Mouse (Mus musculus): ENCODE measurements at regions not wholly inside any gene's neighbourhood (a gene's known extent, or its start where the extent isn't known, plus 50 kb on each side); places are given as distances from the start of the nearest gene placed in this dataset.

GRCm38 (mm10) chr2:178888704-178889103 is 458.4 kb downstream of the Cdh26 start:
- no peaks in the 10 kb centered on the region for H3K4me1 ChIP-seq
- H3K4me3 ChIP-seq = no peak overlapping the region
- no peaks in the 10 kb centered on the region for H3K27me3 ChIP-seq (ENCODE audit: low read depth, poor library complexity, severe bottlenecking)
- no peak overlapping the region for H3K27ac ChIP-seq
- H3K36me3 ChIP-seq = no peaks in the 10 kb centered on the region
- WGBS = 79% methylated on average over 6 of the region's 6 CpGs
- DNase-seq (ENCODE audit: low spot score) = no peak
- no peaks in the 10 kb centered on the region for H3K9me3 ChIP-seq (replicated peaks)

- Histone ChIP-seq H3K4me3 (no peak overlapping the region), H3K36me3 (no peaks in the 10 kb centered on the region), H3K27me3 (ENCODE audit: low read depth, poor library complexity, severe bottlenecking) (no peaks in the 10 kb centered on the region), H3K4me1 (no peaks in the 10 kb centered on the region), H3K27ac (no peak overlapping the region), H3K9me3 (replicated peaks) (no peaks in the 10 kb centered on the region)
- DNase-seq (ENCODE audit: low spot score) = no peak
- WGBS = 86% methylated on average over 5 of the region's 5 CpGs
Measured at GRCm38 (mm10) chr2:178902397-178902796, 472.1 kb downstream of the Cdh26 start.

- 82% methylated on average over 7 of the region's 7 CpGs for WGBS
- no peak overlapping the region for H3K4me3 ChIP-seq
- no peaks in the 10 kb centered on the region for H3K27me3 ChIP-seq (ENCODE audit: low read depth, poor library complexity, severe bottlenecking)
- H3K27ac ChIP-seq = no peak overlapping the region
- peaks cover 9% of the 10 kb centered on the region for H3K4me1 ChIP-seq
- no peak for DNase-seq (ENCODE audit: low spot score)
- H3K9me3 ChIP-seq (replicated peaks) = no peaks in the 10 kb centered on the region
- no peaks in the 10 kb centered on the region for H3K36me3 ChIP-seq
Measured at GRCm38 (mm10) chr2:178909325-178909724, 479.0 kb downstream of the Cdh26 start.

GRCm38 (mm10) chr2:178911646-178912045 is 481.3 kb downstream of the Cdh26 start:
- H3K36me3 ChIP-seq = no peaks in the 10 kb centered on the region
- peaks cover 9% of the 10 kb centered on the region for H3K4me1 ChIP-seq
- peak overlapping the region; percentile 2; the same call in 1 of the 2 replicates for H3K27ac ChIP-seq
- H3K4me3 ChIP-seq = no peak overlapping the region
- DNase-seq (ENCODE audit: low spot score) = no peak
- 58% methylated on average over 3 of the region's 3 CpGs for WGBS
- H3K27me3 ChIP-seq (ENCODE audit: low read depth, poor library complexity, severe bottlenecking) = no peaks in the 10 kb centered on the region
- no peaks in the 10 kb centered on the region for H3K9me3 ChIP-seq (replicated peaks)

GRCm38 (mm10) chr2:178916316-178917033 is 486.1 kb downstream of the Cdh26 start:
- no peaks in the 10 kb centered on the region for H3K27me3 ChIP-seq (ENCODE audit: low read depth, poor library complexity, severe bottlenecking)
- 84% methylated on average over 6 of the region's 6 CpGs for WGBS
- no peak overlapping the region for H3K4me3 ChIP-seq
- peaks cover 10% of the 10 kb centered on the region for H3K4me1 ChIP-seq
- no peak overlapping the region for H3K27ac ChIP-seq
- no peak for DNase-seq (ENCODE audit: low spot score)
- H3K36me3 ChIP-seq = no peaks in the 10 kb centered on the region
- no peaks in the 10 kb centered on the region for H3K9me3 ChIP-seq (replicated peaks)

- H3K4me3 ChIP-seq = no peak overlapping the region
- no peak for DNase-seq (ENCODE audit: low spot score)
- 83% methylated on average over 4 of the region's 4 CpGs for WGBS
- H3K27ac ChIP-seq = no peak overlapping the region
- H3K9me3 ChIP-seq (replicated peaks) = no peaks in the 10 kb centered on the region
- peaks cover 3% of the 10 kb centered on the region; the same call in 1 of the 2 replicates for H3K4me1 ChIP-seq
- no peaks in the 10 kb centered on the region for H3K27me3 ChIP-seq (ENCODE audit: low read depth, poor library complexity, severe bottlenecking)
- H3K36me3 ChIP-seq = no peaks in the 10 kb centered on the region
Measured at GRCm38 (mm10) chr2:178924456-178925115, 494.3 kb downstream of the Cdh26 start.

GRCm38 (mm10) chr2:178927038-178927660 is 496.8 kb downstream of the Cdh26 start:
- H3K9me3 ChIP-seq (replicated peaks) = no peaks in the 10 kb centered on the region
- no peak for DNase-seq (ENCODE audit: low spot score)
- WGBS = 90% methylated on average over 13 of the region's 13 CpGs
- no peak overlapping the region for H3K27ac ChIP-seq
- no peak overlapping the region for H3K4me3 ChIP-seq
- H3K36me3 ChIP-seq = no peaks in the 10 kb centered on the region
- H3K4me1 ChIP-seq = no peaks in the 10 kb centered on the region
- H3K27me3 ChIP-seq (ENCODE audit: low read depth, poor library complexity, severe bottlenecking) = no peaks in the 10 kb centered on the region

GRCm38 (mm10) chr2:178929033-178929432 is 498.7 kb downstream of the Cdh26 start:
- WGBS = 88% methylated on average over 6 of the region's 6 CpGs
- H3K27ac ChIP-seq = no peak overlapping the region
- no peaks in the 10 kb centered on the region for H3K4me1 ChIP-seq
- H3K36me3 ChIP-seq = no peaks in the 10 kb centered on the region
- no peaks in the 10 kb centered on the region for H3K27me3 ChIP-seq (ENCODE audit: low read depth, poor library complexity, severe bottlenecking)
- no peak for DNase-seq (ENCODE audit: low spot score)
- H3K4me3 ChIP-seq = no peak overlapping the region
- H3K9me3 ChIP-seq (replicated peaks) = no peaks in the 10 kb centered on the region

- H3K27me3 ChIP-seq (ENCODE audit: low read depth, poor library complexity, severe bottlenecking) = no peaks in the 10 kb centered on the region
- 85% methylated on average over 2 of the region's 2 CpGs for WGBS
- H3K4me1 ChIP-seq = no peaks in the 10 kb centered on the region
- H3K27ac ChIP-seq = no peak overlapping the region
- H3K9me3 ChIP-seq (replicated peaks) = no peaks in the 10 kb centered on the region
- H3K4me3 ChIP-seq = no peak overlapping the region
- H3K36me3 ChIP-seq = no peaks in the 10 kb centered on the region
- no peak for DNase-seq (ENCODE audit: low spot score)
Measured at GRCm38 (mm10) chr2:178930125-178930524, 499.8 kb downstream of the Cdh26 start.

GRCm38 (mm10) chr2:178948471-178948870 is 493.8 kb upstream of the Cdh4 start:
- Histone ChIP-seq H3K4me1 (peaks cover 12% of the 10 kb centered on the region), H3K4me3 (no peak overlapping the region), H3K27me3 (ENCODE audit: low read depth, poor library complexity, severe bottlenecking) (no peaks in the 10 kb centered on the region), H3K9me3 (replicated peaks) (no peaks in the 10 kb centered on the region), H3K36me3 (no peaks in the 10 kb centered on the region), H3K27ac (no peak overlapping the region)
- DNase-seq (ENCODE audit: low spot score) = no peak
- WGBS = 90% methylated on average over 6 of the region's 6 CpGs

GRCm38 (mm10) chr2:178949103-178949502 is 493.1 kb upstream of the Cdh4 start:
- H3K27me3 ChIP-seq (ENCODE audit: low read depth, poor library complexity, severe bottlenecking) = no peaks in the 10 kb centered on the region
- DNase-seq (ENCODE audit: low spot score) = no peak
- no peaks in the 10 kb centered on the region for H3K36me3 ChIP-seq
- H3K4me3 ChIP-seq = no peak overlapping the region
- no peak overlapping the region for H3K27ac ChIP-seq
- 34% methylated on average over 4 of the region's 4 CpGs for WGBS
- peaks cover 12% of the 10 kb centered on the region for H3K4me1 ChIP-seq
- no peaks in the 10 kb centered on the region for H3K9me3 ChIP-seq (replicated peaks)

GRCm38 (mm10) chr2:178950304-178950703 is 491.9 kb upstream of the Cdh4 start:
- H3K36me3 ChIP-seq = no peaks in the 10 kb centered on the region
- DNase-seq (ENCODE audit: low spot score) = no peak
- WGBS = 74% methylated on average over 1 of the region's 1 CpGs
- H3K9me3 ChIP-seq (replicated peaks) = no peaks in the 10 kb centered on the region
- H3K4me3 ChIP-seq = no peak overlapping the region
- H3K27ac ChIP-seq = peak overlapping the region; percentile 20; the same call in 1 of the 2 replicates
- H3K4me1 ChIP-seq = peaks cover 12% of the 10 kb centered on the region
- H3K27me3 ChIP-seq (ENCODE audit: low read depth, poor library complexity, severe bottlenecking) = no peaks in the 10 kb centered on the region

- WGBS = 84% methylated on average over 2 of the region's 2 CpGs
Measured at GRCm38 (mm10) chr2:178954420-178955067, 487.7 kb upstream of the Cdh4 start.

More at GRCm38 (mm10) chr2:178954420-178955067, 487.7 kb upstream of the Cdh4 start:
- Histone ChIP-seq H3K36me3 (no peaks in the 10 kb centered on the region), H3K27me3 (ENCODE audit: low read depth, poor library complexity, severe bottlenecking) (0 out of 2 replicates have a peak, but pooled peaks cover 8% of the 10 kb centered on the region), H3K9me3 (replicated peaks) (no peaks in the 10 kb centered on the region), H3K4me3 (no peak overlapping the region), H3K4me1 (peaks cover 19% of the 10 kb centered on the region), H3K27ac (no peak overlapping the region)
- DNase-seq (ENCODE audit: low spot score) = no peak

Data from limb, embryonic 10.5 days (tissue).